Comparison of ENCODE assay signal across 8 mouse cellular contexts in the genomic region with DNA sequence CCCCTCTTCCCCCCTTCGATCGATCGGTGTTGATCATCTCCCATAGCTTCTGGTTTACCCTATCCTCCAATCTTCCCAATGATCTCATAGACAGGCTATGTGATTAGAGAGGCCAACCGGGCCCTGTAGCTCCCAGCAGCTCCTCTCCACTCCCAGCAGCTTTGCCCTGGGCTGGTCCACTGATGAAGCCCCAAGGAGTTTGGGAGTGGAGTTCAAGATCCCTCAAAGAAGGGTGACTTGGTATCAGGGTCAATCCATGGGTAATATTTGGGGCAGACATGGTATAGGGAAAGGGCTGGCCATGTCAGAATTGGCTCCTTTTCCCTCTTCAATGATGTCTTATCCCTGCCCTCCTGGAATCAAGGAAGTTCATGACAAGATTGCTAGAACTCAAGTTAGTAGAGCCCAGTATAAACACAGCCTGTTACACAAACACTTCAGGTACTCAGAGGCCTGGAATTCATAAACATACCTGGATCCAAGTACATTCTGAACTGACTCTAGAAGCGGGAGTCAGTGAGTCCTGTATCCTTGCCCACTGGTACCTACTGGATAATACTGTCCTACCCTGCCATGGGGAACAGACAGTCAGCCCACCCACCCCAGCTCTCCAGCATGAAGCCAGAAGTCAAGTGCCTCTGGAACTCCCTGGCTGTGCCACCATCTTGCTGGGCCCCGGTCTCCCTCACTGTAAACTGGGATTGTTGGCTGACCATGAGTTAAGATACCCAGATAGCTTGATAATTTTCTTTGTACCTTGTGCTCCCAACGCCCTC. TPM values are rescaled to one million over a fixed set of nuclear protein-coding genes. Genes with fewer than 3 reads are reported as not detected.
DNase-seq lines count a peak whose midpoint lies in the region; ATAC-seq and TF ChIP-seq lines count a peak whose summit lies in the region.

No protein-coding gene starts in this region.

- H3K4me2 ChIP-seq in lung, embryonic 14.5 days, result no peak overlapping the region
- H3K4me2 ChIP-seq in stomach, embryonic 14.5 days (replicated peaks; ENCODE audit: low read depth, low read length), result no peak overlapping the region

- WGBS in lung, embryonic 14.5 days, result 81% methylated on average over 7 of the region's 7 CpGs
- WGBS in stomach, embryonic 14.5 days, result 78% methylated on average over 7 of the region's 7 CpGs

- peak; percentile 11 for DNase-seq in cerebellum, adult 9-11 months
- no peak for DNase-seq in cerebellum, adult 8-10 months
- no peak for DNase-seq in lung, embryonic 14.5 days
- DNase-seq in adrenal gland, adult 18-20 months (ENCODE audit: low spot score in 2 of 2), result no peak
- DNase-seq in yolk sac, embryonic 10.5 days (ENCODE audit: low spot score), result no peak

- H3K4me3 ChIP-seq in megakaryocyte, embryonic 14.5 days (replicated peaks), result peak overlapping the region; percentile 35
- no peak overlapping the region for H3K4me3 ChIP-seq in lung, embryonic 14.5 days (ENCODE audit: low read depth, low read length)
- no peak overlapping the region for H3K4me3 ChIP-seq in stomach, embryonic 14.5 days (ENCODE audit: low read depth, low read length)

- no peaks in the 10 kb centered on the region for H3K9me3 ChIP-seq in megakaryocyte, embryonic 14.5 days
- H3K9me3 ChIP-seq in lung, embryonic 14.5 days (ENCODE audit: low read depth, low read length), result no peaks in the 10 kb centered on the region
- no peaks in the 10 kb centered on the region for H3K9me3 ChIP-seq in stomach, embryonic 14.5 days (ENCODE audit: control insufficient read depth, low read depth, low read length)

- H3K27me3 ChIP-seq in megakaryocyte, embryonic 14.5 days (replicated peaks), result no peaks in the 10 kb centered on the region
- H3K27me3 ChIP-seq in lung, embryonic 14.5 days (ENCODE audit: insufficient read depth, low read length), result no peaks in the 10 kb centered on the region
- H3K27me3 ChIP-seq in stomach, embryonic 14.5 days (ENCODE audit: control insufficient read depth, insufficient read depth, low read length), result no peaks in the 10 kb centered on the region

- ATAC-seq in megakaryocyte, adult 5-6 weeks (ENCODE audit: poor library complexity, severe bottlenecking), result no peak
- no peak for ATAC-seq in lung, embryonic 14.5 days (ENCODE audit: insufficient read depth)
- ATAC-seq in stomach, embryonic 14.5 days (ENCODE audit: insufficient number of reproducible peaks, insufficient read depth, low FRiP score, low read depth), result no peak

- H3K9ac ChIP-seq in lung, embryonic 14.5 days, result no peak overlapping the region
- no peak overlapping the region for H3K9ac ChIP-seq in stomach, embryonic 14.5 days (replicated peaks; ENCODE audit: low read depth, low read length)

- H3K4me1 ChIP-seq in megakaryocyte, embryonic 14.5 days, result peaks cover 100% of the 10 kb centered on the region
- peaks cover 58% of the 10 kb centered on the region for H3K4me1 ChIP-seq in lung, embryonic 14.5 days (ENCODE audit: insufficient read depth)
- H3K4me1 ChIP-seq in stomach, embryonic 14.5 days (ENCODE audit: control insufficient read depth, insufficient read depth, low read length), result peaks cover 67% of the 10 kb centered on the region

- peak overlapping the region; percentile 87; the same call in 1 of the 2 replicates for H3K27ac ChIP-seq in lung, embryonic 14.5 days (ENCODE audit: low read depth)
- H3K27ac ChIP-seq in stomach, embryonic 14.5 days (ENCODE audit: low read length), result peak overlapping the region; percentile 91; the same call in 1 of the 2 replicates

- no peak for TF ChIP-seq CTCF in lung, embryonic 14.5 days (IDR thresholded peaks at IDR 0.05; ENCODE audit: low read depth)

- H3K36me3 ChIP-seq in megakaryocyte, embryonic 14.5 days (replicated peaks; ENCODE audit: low read length), result no peaks in the 10 kb centered on the region
- H3K36me3 ChIP-seq in lung, embryonic 14.5 days (ENCODE audit: insufficient read depth), result no peaks in the 10 kb centered on the region
- no peaks in the 10 kb centered on the region for H3K36me3 ChIP-seq in stomach, embryonic 14.5 days (ENCODE audit: control insufficient read depth, insufficient read depth, low read length)

RNA-seq across cellular contexts. Expression of a gene that starts 13.8 kb away (rescaled TPM):
- not detected in 2 replicates for polyA plus RNA-seq in megakaryocyte, embryonic 14.5 days (2012; ENCODE audit: insufficient read depth, low replicate concordance)
- total RNA-seq in megakaryocyte, adult 5-6 weeks (2015), result 0.16 and 0.83 TPM in 2 replicates
- 0.07 TPM in 1 of 2 replicates, not detected in the other for total RNA-seq in megakaryocyte, adult 5-6 weeks (2017)
- polyA plus RNA-seq in lung, embryonic 14.5 days (2014; fragmentation: Nextera tagmentation; extraction: Ambion mirVana), result not detected in 2 replicates
- not detected in 2 replicates for polyA plus RNA-seq in stomach, embryonic 14.5 days (2014; fragmentation: Nextera tagmentation; extraction: Ambion mirVana)
- not detected for total RNA-seq in adrenal gland, adult 18-20 months (2021)

RNA-seq across cellular contexts. Expression of a gene that starts 18.3 kb away (rescaled TPM):
- polyA plus RNA-seq in megakaryocyte, embryonic 14.5 days (2012; ENCODE audit: insufficient read depth, low replicate concordance), result 8.3 and 13.9 TPM in 2 replicates
- 68.9 and 87.3 TPM in 2 replicates for total RNA-seq in megakaryocyte, adult 5-6 weeks (2015)
- 175 and 189 TPM in 2 replicates for total RNA-seq in megakaryocyte, adult 5-6 weeks (2017)
- polyA plus RNA-seq in lung, embryonic 14.5 days (2014; fragmentation: Nextera tagmentation; extraction: Ambion mirVana), result 77.2 and 81.0 TPM in 2 replicates
- 55.5 and 61.4 TPM in 2 replicates for polyA plus RNA-seq in stomach, embryonic 14.5 days (2014; fragmentation: Nextera tagmentation; extraction: Ambion mirVana)
- total RNA-seq in adrenal gland, adult 18-20 months (2021), result 10 to 100 TPM; 23.1 to 32.7 TPM
